Mouse (Mus musculus): ENCODE results near the gene Psmc3.

GRCm38 (mm10) chr2:91052752-91053151, 1.1 kb upstream of the Psmc3 start:
- TF ChIP-seq POLR2A (IDR thresholded peaks at IDR 0.05; ENCODE audit: low read depth, low read length), result no peak
- no peak for TF ChIP-seq PAX5 (IDR thresholded peaks at IDR 0.05; ENCODE audit: low read length)
- TF ChIP-seq JUND (conservative IDR thresholded peaks at IDR 0.05; ENCODE audit: low read depth, low read length), result no peak
- TF ChIP-seq MAX (IDR thresholded peaks at IDR 0.05; ENCODE audit: low read length), result no peak
- no peak for TF ChIP-seq ZNF384 (IDR thresholded peaks at IDR 0.05; ENCODE audit: low read depth, low read length)
- TF ChIP-seq CTCF (conservative IDR thresholded peaks at IDR 0.05 in 1 of 2, IDR thresholded peaks at IDR 0.05 in 1 of 2; ENCODE audit: low read depth in 2 of 2, low read length in 2 of 2), result peak in 1 of 2 experiments; percentile 54; a peak in 2 of 4 replicates
- TF ChIP-seq KAT2A (IDR thresholded peaks at IDR 0.05; ENCODE audit: insufficient replicate concordance, low read length), result no peak

Data from CH12.LX (cell line).